Mouse (Mus musculus): ENCODE data around the gene Hoxa6. TPM values are rescaled to one million over a fixed set of nuclear protein-coding genes. Genes with fewer than 3 reads are reported as not detected.

The Hoxa6 gene
- polyA plus RNA-seq, 1 experiment from 2014 or later = not detected

MicroRNA genes within 50 kb of the gene (microRNA counts, 519-probe panel; counts per million panel counts)
- 1,006 counts per million, percentile 5 among the panel's probes with 10 or more counts for microRNA mmu-miR-196b

Small RNAs within 50 kb of the gene (microRNA-seq; reads per million reads assigned to microRNA genes)
- 532 reads per million, percentile 71 among the genes with 10 or more reads in this experiment for gene Mir196b

Other genes starting within 250 kb of the Hoxa6 start
- gene Skap2, start 196.2 kb downstream of the Hoxa6 start, polyA plus RNA-seq (2015; fragmentation: Nextera tagmentation; extraction: Ambion mirVana) = 16.1 and 17.9 TPM in 2 replicates
- gene Hoxa1, start 50.4 kb downstream of the Hoxa6 start, polyA plus RNA-seq (2015; fragmentation: Nextera tagmentation; extraction: Ambion mirVana) = 0.20 TPM in 2 replicates
- gene Hoxa2, start 43.9 kb downstream of the Hoxa6 start, polyA plus RNA-seq (2015; fragmentation: Nextera tagmentation; extraction: Ambion mirVana) = 0.22 and 0.44 TPM in 2 replicates
- 0.04 and 0.05 TPM in 2 replicates for gene 5730596B20Rik, start 31.2 kb downstream of the Hoxa6 start, polyA plus RNA-seq (2015; fragmentation: Nextera tagmentation; extraction: Ambion mirVana)
- gene Hoxa4, start 17.0 kb downstream of the Hoxa6 start, polyA plus RNA-seq (2015; fragmentation: Nextera tagmentation; extraction: Ambion mirVana) = 0.07 and 0.13 TPM in 2 replicates
- 0.26 and 0.68 TPM in 2 replicates for gene Hoxa5, start 4.1 kb downstream of the Hoxa6 start, polyA plus RNA-seq (2015; fragmentation: Nextera tagmentation; extraction: Ambion mirVana)
- 0.14 and 0.27 TPM in 2 replicates for gene Hoxa3, start 4.6 kb upstream of the Hoxa6 start, polyA plus RNA-seq (2015; fragmentation: Nextera tagmentation; extraction: Ambion mirVana)
- not detected in 2 replicates for gene Gm28308, start 4.6 kb upstream of the Hoxa6 start, polyA plus RNA-seq (2015; fragmentation: Nextera tagmentation; extraction: Ambion mirVana)
- 0.26 and 0.34 TPM in 2 replicates for gene Hoxa7, start 13.1 kb upstream of the Hoxa6 start, polyA plus RNA-seq (2015; fragmentation: Nextera tagmentation; extraction: Ambion mirVana)
- gene Hoxa9, start 22.4 kb upstream of the Hoxa6 start, polyA plus RNA-seq (2015; fragmentation: Nextera tagmentation; extraction: Ambion mirVana) = 0.13 and 0.36 TPM in 2 replicates
- 0.05 and 0.09 TPM in 2 replicates for gene Hoxa10, start 32.1 kb upstream of the Hoxa6 start, polyA plus RNA-seq (2015; fragmentation: Nextera tagmentation; extraction: Ambion mirVana)
- not detected in 2 replicates for gene Hoxa11, start 37.1 kb upstream of the Hoxa6 start, polyA plus RNA-seq (2015; fragmentation: Nextera tagmentation; extraction: Ambion mirVana)
- gene Hoxa13, start 52.2 kb upstream of the Hoxa6 start, polyA plus RNA-seq (2015; fragmentation: Nextera tagmentation; extraction: Ambion mirVana) = not detected in 2 replicates
- not detected in 2 replicates for gene Evx1, start 104.8 kb upstream of the Hoxa6 start, polyA plus RNA-seq (2015; fragmentation: Nextera tagmentation; extraction: Ambion mirVana)

All from liver, embryonic 16.5 days (tissue).